Mouse (Mus musculus) left cerebral cortex, adult 2 months (tissue): Measurements from ENCODE around the gene Hspb3. TPM values are rescaled to one million over a fixed set of nuclear protein-coding genes. Genes with fewer than 3 reads are reported as not detected.

Source experiments
- DNase-seq, 2 experiments: peaks; one replicate each; pipeline ENCODE4 v3.0.0; 2021 to 2022; ENCODE audit warnings: low spot score in 2 of 2, mixed read lengths in 1 of 2; ENCODE audit errors: extremely low spot score in 1 of 2
- H3K27ac ChIP-seq: fragments of 200-600 bp; 2 replicates; pipeline ENCODE4 v1.8.1; 2022
- H3K4me3 ChIP-seq: fragments of 200-600 bp; 2 replicates; pipeline ENCODE4 v1.8.1; 2022
- CTCF ChIP-seq: fragments of 200-600 bp; IDR thresholded peaks from 2 replicates; pipeline ENCODE4 v1.8.1; 2022; ENCODE audit warnings: antibody characterized with exemption, mild to moderate bottlenecking, moderate library complexity
- intact Hi-C: fragments of 180-260 bp; cut with DNase I; formaldehyde crosslinking; loops from one replicate; pipeline ENCODE4 v1.15.1; 2025
- total RNA-seq, 2 experiments: library from RNA; stranded (reverse); gene quantifications; 2 replicates each; pipeline ENCODE4 v1.2.3; 2021

The Hspb3 gene
- total RNA-seq, 2 experiments from 2014 or later = 6.6 to 8.1 TPM

- no peak for DNase-seq
- intact Hi-C loops = no loop called here
- no peak for TF ChIP-seq CTCF
- no peak overlapping the region for H3K27ac ChIP-seq
- no peak overlapping the region for H3K4me3 ChIP-seq
These were observed 17.2 kb upstream of the Hspb3 start for GRCm38 (mm10) chr13:113680646-113681045.

GRCm38 (mm10) chr13:113669459-113670077 is 6.1 kb upstream of the Hspb3 start:
- H3K27ac ChIP-seq = no peak overlapping the region
- peak; percentile 59 to 70 for DNase-seq
- peak; percentile 85 for TF ChIP-seq CTCF
- H3K4me3 ChIP-seq = no peak overlapping the region
- intact Hi-C loops = loop anchor here (1.0 to 10.0 kb wide), 5 partner anchors 30 to 625 kb away; partner anchors contain the start of gene Gpx8

DNA sequence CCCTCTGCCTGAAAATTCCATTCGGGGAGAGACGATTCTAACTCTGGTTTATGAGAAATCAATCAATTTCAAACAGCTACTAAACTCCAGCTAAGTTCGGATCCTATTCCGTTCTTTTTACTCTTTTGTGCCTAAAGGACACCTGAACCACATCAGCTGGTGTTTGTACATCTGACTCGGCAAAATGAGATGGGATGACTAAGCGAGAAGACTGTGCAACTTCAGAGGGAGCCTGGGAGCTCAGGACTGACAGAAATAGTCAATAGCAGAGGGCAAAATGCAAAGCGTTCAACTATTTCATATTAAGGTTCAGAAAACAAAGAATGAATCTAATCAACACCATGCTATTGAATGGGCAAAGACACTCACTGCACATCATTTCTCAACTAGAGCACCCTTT is 407 bp upstream of the Hspb3 start:
- intact Hi-C loops = no loop called here
- H3K27ac ChIP-seq = peak overlapping the region; percentile 85
- DNase-seq = no peak
- no peak for TF ChIP-seq CTCF
- no peak overlapping the region for H3K4me3 ChIP-seq

- intact Hi-C loops = no loop called here
- peak overlapping the region; percentile 85 for H3K27ac ChIP-seq
- DNase-seq = peak in 1 of 2 experiments; percentile 18
- peak overlapping the region; percentile 38 for H3K4me3 ChIP-seq
- no peak for TF ChIP-seq CTCF
These were observed 1.6 kb downstream of the Hspb3 start for GRCm38 (mm10) chr13:113661826-113662271.

- intact Hi-C loops = no loop called here
- peak overlapping the region; percentile 85 for H3K27ac ChIP-seq
- no peak for DNase-seq
- no peak for TF ChIP-seq CTCF
- H3K4me3 ChIP-seq = peak overlapping the region; percentile 38
These were observed 2.7 kb downstream of the Hspb3 start for GRCm38 (mm10) chr13:113660576-113661310.

- intact Hi-C loops = no loop called here
- no peak for TF ChIP-seq CTCF
- no peak overlapping the region for H3K4me3 ChIP-seq
- no peak for DNase-seq
- peak overlapping the region; percentile 78 for H3K27ac ChIP-seq
These were observed 6.3 kb downstream of the Hspb3 start for GRCm38 (mm10) chr13:113657204-113657603.

- Histone ChIP-seq H3K4me3 (no peak overlapping the region), H3K27ac (peak overlapping the region; percentile 76)
- intact Hi-C loops = no loop called here
- DNase-seq = no peak
- TF ChIP-seq CTCF = no peak
These were observed 6.8 kb downstream of the Hspb3 start for GRCm38 (mm10) chr13:113656639-113657038.

- Histone ChIP-seq H3K27ac (no peak overlapping the region; the same call in 1 of the 2 replicates), H3K4me3 (no peak overlapping the region)
- DNase-seq = no peak
- TF ChIP-seq CTCF = no peak
- intact Hi-C loops = no loop called here
These were observed 8.0 kb downstream of the Hspb3 start for GRCm38 (mm10) chr13:113655511-113655910.

DNA sequence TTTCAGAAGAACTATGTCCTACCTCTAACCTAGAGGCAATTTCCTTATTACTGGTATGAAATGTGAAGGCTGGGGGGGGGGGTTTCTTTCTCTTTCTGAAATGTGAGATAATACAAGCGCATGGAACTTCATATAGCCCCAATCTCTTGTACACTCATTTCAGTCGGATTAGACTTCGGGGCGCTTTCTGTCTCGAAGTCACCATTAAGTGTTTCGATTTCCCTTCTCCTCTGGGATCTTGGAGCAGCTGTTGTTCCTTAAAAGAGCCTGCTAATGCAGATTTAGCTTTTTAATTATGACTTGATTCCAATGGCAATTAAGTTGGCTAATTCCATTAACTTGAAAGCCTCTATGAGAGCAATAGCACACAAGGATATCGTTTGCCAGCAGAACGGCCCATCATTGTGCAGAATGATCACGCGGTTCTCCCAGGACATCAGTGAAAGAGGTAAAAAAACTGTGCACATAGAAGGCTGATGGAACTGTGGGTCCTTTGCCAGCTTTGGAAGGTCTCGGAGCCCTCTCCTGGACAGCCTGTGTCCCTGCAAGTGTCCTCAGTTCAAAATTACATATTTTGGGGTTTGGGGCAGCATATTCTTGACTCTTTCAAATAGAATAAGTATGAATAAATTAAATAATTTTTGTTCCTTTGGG is 22.4 kb downstream of the Hspb3 start:
- TF ChIP-seq CTCF = peak; percentile 55
- Histone ChIP-seq H3K27ac (no peak overlapping the region), H3K4me3 (no peak overlapping the region)
- DNase-seq = no peak
- intact Hi-C loops = no loop called here

- peak; percentile 79 for TF ChIP-seq CTCF
- H3K27ac ChIP-seq = no peak overlapping the region
- no peak for DNase-seq
- intact Hi-C loops = loop anchor here (1.0 to 2.0 kb wide), 2 partner anchors 30 to 226 kb away; no protein-coding TSS in a partner anchor
- H3K4me3 ChIP-seq = no peak overlapping the region
These were observed 24.6 kb downstream of the Hspb3 start for GRCm38 (mm10) chr13:113638914-113639313.

- intact Hi-C loops = no loop called here
- Histone ChIP-seq H3K27ac (no peak overlapping the region), H3K4me3 (no peak overlapping the region)
- no peak for TF ChIP-seq CTCF
- DNase-seq = no peak
These were observed 27.7 kb downstream of the Hspb3 start for GRCm38 (mm10) chr13:113635799-113636222.
